Mouse (Mus musculus): Measurements from ENCODE around the gene Gm48552. TPM values are rescaled to one million over a fixed set of nuclear protein-coding genes. Genes with fewer than 3 reads are reported as not detected.
A peak's percentile ranks its signal among the peaks of the same experiment; 100 is the strongest.

The Gm48552 gene
- 7.4 and 10.1 TPM in 2 replicates for polyA plus RNA-seq (2012; rRNA removed)

GRCm38 (mm10) chr10:81388505-81389055 is at the start of gene Gm48552:
Gm48552 (plus strand) TSS chr10:81389005.
- DNase-seq (ENCODE audit: extremely low spot score in 1 of 2, low spot score in 1 of 2) = no peak

- no peak for DNase-seq (ENCODE audit: extremely low spot score in 1 of 2, low spot score in 1 of 2)
Measured at GRCm38 (mm10) chr10:81340551-81341332, 48.1 kb upstream of the Gm48552 start.

GRCm38 (mm10) chr10:81341333-81341949 is 47.4 kb upstream of the Gm48552 start:
- peak in 1 of 2 experiments; percentile 69 for DNase-seq (ENCODE audit: extremely low spot score in 1 of 2, low spot score in 1 of 2)

- DNase-seq (ENCODE audit: extremely low spot score in 1 of 2, low spot score in 1 of 2) = no peak
Measured at GRCm38 (mm10) chr10:81342686-81343505, 45.9 kb upstream of the Gm48552 start, which contains the start of gene Gipc3. Gipc3 (minus strand) TSS chr10:81343266.

GRCm38 (mm10) chr10:81344421-81345161 is 44.2 kb upstream of the Gm48552 start:
- DNase-seq (ENCODE audit: extremely low spot score in 1 of 2, low spot score in 1 of 2) = no peak

GRCm38 (mm10) chr10:81345162-81345534 is 43.7 kb upstream of the Gm48552 start:
- no peak for DNase-seq (ENCODE audit: extremely low spot score in 1 of 2, low spot score in 1 of 2)

GRCm38 (mm10) chr10:81346453-81347067 is 42.2 kb upstream of the Gm48552 start:
- DNase-seq (ENCODE audit: extremely low spot score in 1 of 2, low spot score in 1 of 2) = peak in 1 of 2 experiments; percentile 54

- no peak for DNase-seq (ENCODE audit: extremely low spot score in 1 of 2, low spot score in 1 of 2)
Measured at GRCm38 (mm10) chr10:81349146-81349545, 39.7 kb upstream of the Gm48552 start.

GRCm38 (mm10) chr10:81349961-81350350 is 38.8 kb upstream of the Gm48552 start:
- DNase-seq (ENCODE audit: extremely low spot score in 1 of 2, low spot score in 1 of 2) = no peak

- peak; percentile 99 to 100 for DNase-seq (ENCODE audit: extremely low spot score in 1 of 2, low spot score in 1 of 2)
Measured at GRCm38 (mm10) chr10:81350351-81351063, 38.3 kb upstream of the Gm48552 start, which contains the start of gene Hmg20b. Hmg20b (minus strand) TSS chr10:81350480.

- no peak for DNase-seq (ENCODE audit: extremely low spot score in 1 of 2, low spot score in 1 of 2)
Measured at GRCm38 (mm10) chr10:81351678-81352291, 37.0 kb upstream of the Gm48552 start.

GRCm38 (mm10) chr10:81354738-81355477 is 33.9 kb upstream of the Gm48552 start:
- no peak for DNase-seq (ENCODE audit: extremely low spot score in 1 of 2, low spot score in 1 of 2)

- no peak for DNase-seq (ENCODE audit: extremely low spot score in 1 of 2, low spot score in 1 of 2)
Measured at GRCm38 (mm10) chr10:81355533-81355932, 33.3 kb upstream of the Gm48552 start.

- no peak for DNase-seq (ENCODE audit: extremely low spot score in 1 of 2, low spot score in 1 of 2)
Measured at GRCm38 (mm10) chr10:81356352-81356990, 32.3 kb upstream of the Gm48552 start.

GRCm38 (mm10) chr10:81356991-81357844 is 31.6 kb upstream of the Gm48552 start, which contains the start of gene Mfsd12:
Mfsd12 (plus strand) TSS chr10:81357491.
- peak; percentile 69 to 93 for DNase-seq (ENCODE audit: extremely low spot score in 1 of 2, low spot score in 1 of 2)

- DNase-seq (ENCODE audit: extremely low spot score in 1 of 2, low spot score in 1 of 2) = no peak
Measured at GRCm38 (mm10) chr10:81358209-81358608, 30.6 kb upstream of the Gm48552 start.
